Mouse (Mus musculus) liver, adult (tissue): ENCODE data around the gene 0610040J01Rik.

Source experiments
- GATA4 ChIP-seq: IDR thresholded peaks from 2 replicates; pipeline ENCODE4 v1.6.1; 2014; ENCODE audit warnings: mild to moderate bottlenecking, low read length; ENCODE audit not compliant: insufficient replicate concordance

The 0610040J01Rik gene

DNA sequence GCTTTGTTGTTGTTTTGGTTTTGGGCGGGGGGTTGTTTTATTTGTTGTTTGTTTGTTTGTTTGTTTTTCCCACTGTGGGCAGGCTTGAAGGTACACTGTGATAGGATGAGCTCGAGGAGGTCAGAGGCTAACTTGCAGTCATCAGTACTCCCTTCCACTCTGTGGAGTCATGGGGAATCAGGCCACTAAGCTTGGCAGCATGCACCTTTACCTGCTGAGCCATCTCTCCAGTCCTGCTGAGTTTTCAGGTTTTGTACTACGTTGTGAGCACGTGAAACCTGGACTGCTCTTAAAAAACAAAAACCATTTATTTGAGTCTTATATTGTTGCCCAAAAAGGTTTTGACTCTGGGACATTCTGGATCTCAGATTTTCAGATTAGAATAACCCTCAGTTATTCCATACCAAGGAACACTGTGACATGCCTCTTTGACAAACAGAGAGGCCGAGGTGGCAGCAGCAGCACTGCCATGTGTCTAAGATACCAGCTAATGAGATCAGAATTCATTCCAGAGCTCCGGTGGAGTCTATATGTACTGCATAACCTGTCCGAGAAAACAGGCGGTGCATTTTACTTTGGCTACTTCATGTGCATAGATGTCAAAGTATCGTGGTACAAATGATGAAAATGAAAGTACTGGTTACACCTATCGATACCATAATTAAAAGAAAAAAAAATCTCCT, 104.4 kb downstream of the 0610040J01Rik start:
- TF ChIP-seq GATA4 = no peak

DNA sequence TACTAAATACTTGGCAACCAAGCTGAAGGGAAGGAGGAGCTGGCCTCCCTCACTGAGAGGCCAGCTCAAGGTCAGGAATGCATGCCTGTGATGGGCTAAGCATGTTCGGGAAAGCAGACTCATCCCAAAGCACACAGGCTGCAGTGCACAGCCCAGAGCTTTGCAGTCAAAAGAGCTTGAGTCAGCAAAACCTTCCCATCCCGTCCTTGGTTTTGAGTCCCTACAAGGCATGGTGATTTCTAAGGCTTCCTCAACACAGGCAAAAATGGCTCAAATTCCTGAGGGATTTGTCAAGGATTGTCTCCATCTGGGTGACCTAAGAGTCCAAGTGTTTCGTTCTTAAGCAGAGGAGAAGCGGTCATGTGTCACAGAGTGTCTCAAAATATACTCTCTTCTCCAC, 106.0 kb downstream of the 0610040J01Rik start:
- TF ChIP-seq GATA4 = no peak

- no peak for TF ChIP-seq GATA4
Measured at GRCm38 (mm10) chr5:63923305-63924025, 111.3 kb downstream of the 0610040J01Rik start.

DNA sequence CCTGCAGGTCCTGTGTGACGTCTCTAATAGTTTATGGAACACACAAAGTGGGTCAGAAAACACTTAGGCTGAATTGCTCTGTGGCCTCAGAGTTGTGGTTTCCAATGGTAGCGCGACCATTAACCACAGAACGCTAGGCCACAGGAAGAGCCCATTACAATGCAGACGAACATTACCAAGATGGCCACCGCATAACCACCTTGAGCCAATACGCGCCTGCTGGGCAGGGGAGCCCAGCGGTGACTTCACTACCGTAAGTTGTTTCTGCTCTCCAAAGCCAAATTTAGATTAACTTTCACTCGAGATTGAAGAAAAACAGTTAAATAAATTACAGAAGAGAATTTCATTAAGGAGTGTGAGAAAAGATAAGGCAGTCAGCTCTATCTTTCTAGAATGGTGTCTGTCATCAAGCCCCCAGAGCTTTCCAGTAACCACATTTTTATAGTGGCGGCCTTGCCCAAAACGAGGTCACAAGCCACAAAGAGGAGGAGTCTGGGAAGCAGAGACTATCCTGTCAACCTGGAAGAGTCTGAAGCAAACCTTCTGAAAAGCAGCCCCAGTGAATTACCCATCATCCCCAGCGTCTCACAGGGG, 113.0 kb downstream of the 0610040J01Rik start:
- no peak for TF ChIP-seq GATA4

DNA sequence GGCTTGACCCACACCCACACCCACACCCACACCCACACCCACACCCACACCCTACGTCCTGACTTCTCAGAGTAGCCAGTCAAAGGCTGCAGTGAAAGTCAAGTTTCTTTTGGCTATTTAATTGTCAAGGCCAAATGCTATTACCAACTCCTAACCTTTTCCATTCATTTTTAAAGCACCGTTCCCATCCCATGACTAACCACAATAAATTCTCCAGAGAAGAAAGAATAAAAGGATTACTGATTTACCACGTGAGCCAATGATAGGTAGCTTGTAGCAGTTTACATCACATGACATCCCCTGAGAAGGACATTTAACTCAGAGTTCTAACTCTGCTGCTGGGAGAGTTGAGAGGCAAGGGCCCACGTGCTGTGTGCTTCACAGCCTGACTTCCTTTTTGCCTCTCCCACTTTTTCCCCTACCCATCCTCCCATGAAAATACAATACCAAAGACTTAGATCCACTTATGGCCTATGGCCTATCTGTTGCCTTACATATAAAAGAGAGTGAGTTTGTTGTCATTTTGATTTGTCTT, 118.7 kb downstream of the 0610040J01Rik start:
- TF ChIP-seq GATA4 = no peak

DNA sequence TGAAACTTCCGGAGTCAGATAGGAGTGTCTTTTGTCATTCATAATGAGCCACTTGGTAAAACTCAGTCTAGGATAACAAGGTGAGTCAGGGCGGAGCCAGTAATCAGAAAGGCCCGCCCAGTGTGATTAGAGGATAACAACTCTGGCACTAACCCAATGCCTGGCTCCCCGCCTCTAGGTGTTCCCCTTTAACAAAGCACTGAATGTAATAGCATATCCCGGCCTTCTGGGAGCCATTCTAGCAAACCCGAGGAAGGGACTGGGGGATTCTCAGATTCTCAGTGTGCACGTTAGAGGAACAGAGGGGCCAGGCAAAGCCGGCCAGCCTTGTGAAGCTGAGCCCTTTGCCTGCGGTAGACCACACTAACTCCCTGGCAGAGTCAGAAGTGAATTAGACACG, 120.7 kb downstream of the 0610040J01Rik start:
- TF ChIP-seq GATA4 = no peak

GRCm38 (mm10) chr5:63935581-63935980, 123.4 kb downstream of the 0610040J01Rik start:
- TF ChIP-seq GATA4 = no peak

GRCm38 (mm10) chr5:63936740-63937139, 124.6 kb downstream of the 0610040J01Rik start:
- TF ChIP-seq GATA4 = 0 out of 2 replicates have a peak, but pooled peaks have one; percentile 14

- TF ChIP-seq GATA4 = peak; percentile 69; the same call in 1 of the 2 replicates
Measured at GRCm38 (mm10) chr5:63938575-63938974, 126.4 kb downstream of the 0610040J01Rik start.

DNA sequence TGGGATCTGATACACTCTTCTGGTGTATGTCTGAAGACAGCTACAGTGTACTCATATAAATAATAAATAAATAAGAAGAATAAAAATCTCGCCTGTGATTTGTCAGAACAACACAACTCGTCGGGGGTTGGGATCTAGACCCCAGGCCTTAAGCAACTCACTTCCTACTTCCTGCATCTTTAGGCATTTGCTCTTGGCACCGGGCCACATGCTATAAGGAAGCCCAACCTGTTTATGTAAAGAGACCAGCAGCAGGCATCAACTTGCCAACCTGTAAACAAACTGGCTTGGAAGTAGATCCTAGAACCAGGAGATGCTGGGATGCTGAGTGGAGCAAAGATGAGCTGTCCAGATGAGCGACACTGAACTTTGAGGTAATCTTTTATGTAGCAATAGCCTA, 129.7 kb downstream of the 0610040J01Rik start:
- TF ChIP-seq GATA4 = no peak

- TF ChIP-seq GATA4 = no peak
Measured at GRCm38 (mm10) chr5:63943291-63943690, 131.1 kb downstream of the 0610040J01Rik start.

DNA sequence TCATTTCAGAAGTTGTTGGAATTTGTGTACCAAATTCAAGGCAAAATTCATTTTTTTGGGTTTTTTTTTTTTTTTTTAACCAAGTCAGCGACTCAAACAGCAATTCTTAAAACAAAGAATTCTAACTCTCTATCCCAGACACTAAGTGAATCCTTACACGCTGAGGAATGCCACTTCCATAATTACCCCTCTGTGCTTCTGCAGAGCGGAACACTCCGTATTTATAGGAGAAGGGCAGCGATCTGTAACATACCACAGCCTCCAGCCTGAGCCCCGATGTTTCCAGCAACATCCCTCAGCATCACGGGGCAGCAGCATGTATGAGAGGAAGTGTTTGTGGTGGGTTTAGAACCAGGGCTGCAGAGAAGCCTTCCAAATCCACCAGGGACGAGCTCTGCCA, 135.4 kb downstream of the 0610040J01Rik start:
- TF ChIP-seq GATA4 = no peak

DNA sequence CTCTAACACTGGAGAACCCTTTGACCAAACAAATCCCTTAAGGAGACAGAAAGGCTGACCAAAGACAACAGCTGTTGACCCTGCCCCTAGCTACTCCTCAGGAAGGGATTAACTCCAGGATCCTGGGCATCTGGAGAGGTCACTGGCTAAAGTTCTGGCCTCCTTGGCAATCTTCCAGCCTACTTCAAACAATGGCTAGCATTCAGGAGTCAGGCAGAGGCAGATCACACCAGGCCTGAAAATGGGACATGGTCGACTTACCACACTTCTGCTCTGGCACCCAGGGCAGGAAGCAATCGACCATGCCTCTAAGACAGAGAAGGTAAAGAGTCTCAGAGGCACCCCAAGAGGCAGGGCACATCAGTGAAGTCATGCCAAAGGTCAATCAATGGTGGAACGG, 137.0 kb downstream of the 0610040J01Rik start:
- TF ChIP-seq GATA4 = no peak
